Mouse (Mus musculus): ENCODE measurements at regions not wholly inside any gene's neighbourhood (a gene's known extent, or its start where the extent isn't known, plus 50 kb on each side); places are given as distances from the start of the nearest gene placed in this dataset.
"Not testable (repeated sequence)": the region's sequence is repeated elsewhere in the genome, so short reads cannot be mapped to it uniquely, and the experiment has no call there.

DNA sequence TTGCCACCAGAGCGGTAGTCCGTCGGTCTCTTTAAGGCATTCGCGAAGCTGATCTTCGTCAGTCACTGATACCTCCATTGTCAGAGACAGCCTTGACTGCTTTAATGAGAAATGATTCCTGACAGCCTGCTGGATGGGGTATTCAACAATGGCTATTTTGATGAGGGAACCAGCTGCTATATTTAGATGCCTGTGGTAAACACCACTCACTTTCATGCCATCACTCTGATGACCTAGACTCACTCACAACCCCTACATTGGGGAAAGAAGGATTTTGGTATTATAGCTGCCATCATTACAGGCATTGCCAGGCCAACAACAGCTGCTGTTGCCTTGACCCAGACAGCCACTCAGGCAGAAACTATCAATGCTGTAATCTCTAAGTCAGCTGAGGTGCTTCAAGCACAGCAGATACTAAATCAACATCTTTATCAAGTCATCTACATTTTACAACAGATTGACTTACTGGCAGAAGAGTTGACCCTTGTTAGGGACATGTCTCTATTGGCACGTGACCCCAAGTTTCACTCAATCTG, 57.7 kb upstream of the Amn1 start:
- no peak for DNase-seq (ENCODE audit: low read depth, low spot score)

- not testable (repeated sequence) for DNase-seq (ENCODE audit: low read depth, low spot score)
Observed at GRCm38 (mm10) chr6:149245716-149246115, 57.2 kb upstream of the Amn1 start.

DNA sequence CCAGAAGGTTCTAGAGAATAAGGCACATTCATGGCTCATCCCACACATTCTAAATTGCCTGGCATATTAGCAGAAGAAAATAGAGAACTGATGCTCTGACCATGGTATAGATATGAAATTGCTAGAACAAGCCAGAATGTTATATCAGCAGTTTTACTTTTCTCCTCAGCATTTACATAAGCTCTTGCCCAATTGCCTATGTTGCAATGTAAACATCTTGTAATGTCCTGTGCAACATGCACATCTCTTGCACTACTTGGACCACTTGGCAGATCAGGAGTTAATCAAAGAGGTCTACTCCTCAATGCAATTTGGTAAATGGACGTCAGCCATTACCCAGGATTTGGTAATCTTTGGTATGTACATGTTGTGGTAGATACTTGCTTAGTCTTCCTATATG, 55.6 kb upstream of the Amn1 start:
- no peak for DNase-seq (ENCODE audit: low read depth, low spot score)

DNA sequence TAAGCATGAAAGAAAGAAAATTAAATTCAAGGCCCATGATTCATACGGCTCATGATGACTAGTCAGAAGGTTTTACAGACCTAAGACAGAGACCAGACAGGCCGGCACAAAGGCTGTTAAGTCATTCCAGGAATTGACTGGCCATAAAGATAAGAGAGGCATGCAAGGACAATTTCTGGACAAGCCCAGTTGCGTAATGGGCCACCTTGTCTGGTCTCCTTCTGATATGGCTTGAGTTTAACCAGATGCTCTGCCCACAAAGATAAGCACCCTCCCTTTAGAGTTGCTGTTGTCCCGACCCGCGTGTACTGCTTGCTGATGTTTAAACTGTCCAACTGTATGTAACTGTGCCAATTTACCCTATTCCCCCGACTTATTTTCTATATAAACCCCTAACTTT, 54.9 kb upstream of the Amn1 start:
- DNase-seq (ENCODE audit: low read depth, low spot score): no peak

GRCm38 (mm10) chr6:149238333-149238732, 49.8 kb upstream of the Amn1 start:
- DNase-seq (ENCODE audit: low read depth, low spot score): peak; percentile 19
